In genomic region chr10:86636953-86637376, GRCm38 (mm10) we compare ENCODE assay signal across 8 mouse cellular contexts.
DNase-seq lines count a peak whose midpoint lies in the region; ATAC-seq and TF ChIP-seq lines count a peak whose summit lies in the region.
"Not testable (repeated sequence)": the region's sequence is repeated elsewhere in the genome, so short reads cannot be mapped to it uniquely, and the experiment has no call there.

No protein-coding gene starts in this region.

- TF ChIP-seq CTCF in bone marrow macrophage, adult 2 months (IDR thresholded peaks at IDR 0.05; ENCODE audit: low read depth, low read length): peak; percentile 99
- peak; percentile 90 for TF ChIP-seq CTCF in embryonic fibroblast, embryonic 13.5 days (IDR thresholded peaks at IDR 0.05; ENCODE audit: borderline replicate concordance, insufficient read depth, low read length)
- peak; percentile 78 for TF ChIP-seq CTCF in midbrain, postnatal 0 days (IDR thresholded peaks at IDR 0.05)

- peak; percentile 87 to 88 for DNase-seq in B cell, adult 2 months
- peak; percentile 86 for DNase-seq in heart, embryonic 10.5 days (ENCODE audit: low spot score)
- DNase-seq in limb, embryonic 14.5 days (ENCODE audit: low spot score): peak; percentile 51
- peak; percentile 74 for DNase-seq in midbrain, postnatal 0 days (ENCODE audit: low spot score)
- DNase-seq in spleen, postnatal 10 days (ENCODE audit: low spot score in 2 of 2): peak; percentile 65 to 85

- H3K4me1 ChIP-seq in bone marrow macrophage, adult 2 months (ENCODE audit: control insufficient read depth, insufficient read depth, low read length); embryonic fibroblast, embryonic 13.5 days (ENCODE audit: control insufficient read depth, insufficient read depth, low read length); heart, embryonic 10.5 days; kidney, embryonic 14.5 days (ENCODE audit: control insufficient read depth, insufficient read depth, low read length); limb, embryonic 14.5 days (ENCODE audit: control insufficient read depth, insufficient read depth, low read length); midbrain, postnatal 0 days (ENCODE audit: insufficient read depth, low read length): not testable (repeated sequence)

- H3K9ac ChIP-seq in kidney, embryonic 14.5 days (ENCODE audit: low read depth, low read length); midbrain, postnatal 0 days (replicated peaks; ENCODE audit: low read length, poor library complexity, severe bottlenecking): not testable (repeated sequence)
- peak overlapping the region; percentile 21; the same call in 1 of the 2 replicates for H3K9ac ChIP-seq in limb, embryonic 14.5 days (ENCODE audit: low read depth, low read length, severe bottlenecking)

- not testable (repeated sequence) for H3K36me3 ChIP-seq in heart, embryonic 10.5 days; kidney, embryonic 14.5 days (ENCODE audit: control insufficient read depth, insufficient read depth, low read length); limb, embryonic 14.5 days (ENCODE audit: control insufficient read depth, insufficient read depth, low read length); midbrain, postnatal 0 days (ENCODE audit: insufficient read depth, low read length)

- peak; percentile 95 for ATAC-seq in kidney, embryonic 14.5 days (ENCODE audit: low FRiP score, low TSS enrichment)
- peak; percentile 63 for ATAC-seq in limb, embryonic 14.5 days (ENCODE audit: low FRiP score, low read depth)
- peak; percentile 89 for ATAC-seq in midbrain, postnatal 0 days (ENCODE audit: low FRiP score)

- not testable (repeated sequence) for TF ChIP-seq POLR2A in bone marrow macrophage, adult 2 months (IDR thresholded peaks at IDR 0.05; ENCODE audit: borderline replicate concordance, low read depth, low read length); embryonic fibroblast, embryonic 13.5 days (IDR thresholded peaks at IDR 0.05; ENCODE audit: low read depth, low read length); limb, embryonic 14.5 days (IDR thresholded peaks at IDR 0.05; ENCODE audit: borderline replicate concordance, extremely low read depth, insufficient read depth, insufficient read length)

- WGBS in heart, embryonic 10.5 days: 4% methylated on average over 14 of the region's 14 CpGs
- 3% methylated on average over 14 of the region's 14 CpGs for WGBS in kidney, embryonic 14.5 days
- 3% methylated on average over 14 of the region's 14 CpGs for WGBS in limb, embryonic 14.5 days
- 4% methylated on average over 14 of the region's 14 CpGs for WGBS in midbrain, postnatal 0 days

- H3K4me2 ChIP-seq in kidney, embryonic 14.5 days (replicated peaks; ENCODE audit: low read depth, low read length): peak overlapping the region; percentile 39
- H3K4me2 ChIP-seq in limb, embryonic 14.5 days (replicated peaks; ENCODE audit: low read depth, low read length, severe bottlenecking): peak overlapping the region; percentile 45
- peak overlapping the region; percentile 45 for H3K4me2 ChIP-seq in midbrain, postnatal 0 days (ENCODE audit: low read depth, low read length, poor library complexity, severe bottlenecking)

- H3K4me3 ChIP-seq in bone marrow macrophage, adult 2 months (ENCODE audit: insufficient read depth, low read length): peak overlapping the region; percentile 47
- H3K4me3 ChIP-seq in embryonic fibroblast, embryonic 13.5 days (ENCODE audit: insufficient read depth, low read length): not testable (repeated sequence)
- peak overlapping the region; percentile 49 for H3K4me3 ChIP-seq in heart, embryonic 10.5 days
- peak overlapping the region; percentile 24 for H3K4me3 ChIP-seq in kidney, embryonic 14.5 days (ENCODE audit: low read length)
- peak overlapping the region; percentile 26 for H3K4me3 ChIP-seq in limb, embryonic 14.5 days (replicated peaks; ENCODE audit: low read length)
- H3K4me3 ChIP-seq in midbrain, postnatal 0 days (ENCODE audit: low read depth, low read length): peak overlapping the region; percentile 23; the same call in 1 of the 2 replicates

- not testable (repeated sequence) for H3K9me3 ChIP-seq in heart, embryonic 10.5 days; kidney, embryonic 14.5 days (ENCODE audit: control insufficient read depth, low read length); limb, embryonic 14.5 days (ENCODE audit: control insufficient read depth, low read length); midbrain, postnatal 0 days (ENCODE audit: low read length)

- H3K27me3 ChIP-seq in heart, embryonic 10.5 days (ENCODE audit: insufficient read depth, poor library complexity, severe bottlenecking); kidney, embryonic 14.5 days (ENCODE audit: control insufficient read depth, insufficient read depth, low read length); limb, embryonic 14.5 days (ENCODE audit: control insufficient read depth, insufficient read depth, low read length); midbrain, postnatal 0 days (ENCODE audit: insufficient read depth, low read length): not testable (repeated sequence)

- not testable (repeated sequence) for H3K27ac ChIP-seq in bone marrow macrophage, adult 2 months (ENCODE audit: insufficient read depth, low read depth, low read length); embryonic fibroblast, embryonic 13.5 days (ENCODE audit: insufficient read depth, low read length); heart, embryonic 10.5 days; kidney, embryonic 14.5 days (ENCODE audit: low read depth, low read length); limb, embryonic 14.5 days (replicated peaks; ENCODE audit: low read depth, low read length); midbrain, postnatal 0 days (ENCODE audit: low read depth, low read length)
